Mouse (Mus musculus) C2C12 (cell line): ENCODE measurements at regions not wholly inside any gene's neighbourhood (a gene's known extent, or its start where the extent isn't known, plus 50 kb on each side); places are given as distances from the start of the nearest gene placed in this dataset.

Source experiments
- CEBPB ChIP-seq: IDR thresholded peaks from one replicate; pipeline ENCODE4 v1.6.1; 2011; ENCODE audit warnings: low read depth, mild to moderate bottlenecking, control low read depth, moderate library complexity
- CTCF ChIP-seq: IDR thresholded peaks from one replicate; pipeline ENCODE4 v1.5.1; 2011; ENCODE audit not compliant: control insufficient read depth, insufficient read depth, insufficient read length
- FOSL1 ChIP-seq: IDR thresholded peaks from one replicate; pipeline ENCODE4 v1.8.0; 2011; ENCODE audit warnings: mild to moderate bottlenecking, low read length; ENCODE audit not compliant: poor library complexity, insufficient read depth, severe bottlenecking
- MAX ChIP-seq: IDR thresholded peaks from one replicate; pipeline ENCODE4 v1.6.1; 2011; ENCODE audit warnings: mild to moderate bottlenecking, control low read depth
- MYOD1 ChIP-seq: IDR thresholded peaks from one replicate; pipeline ENCODE4 v1.6.1; 2011; ENCODE audit warnings: low read depth; ENCODE audit not compliant: control insufficient read depth, insufficient read length
- MYOG ChIP-seq: IDR thresholded peaks from one replicate; pipeline ENCODE4 v1.6.1; 2011; ENCODE audit not compliant: control insufficient read depth, insufficient read length; ENCODE audit errors: extremely low read depth
- USF1 ChIP-seq: IDR thresholded peaks from one replicate; pipeline ENCODE4 v1.6.1; 2011; ENCODE audit warnings: low read depth, mild to moderate bottlenecking, control low read depth, moderate library complexity

GRCm38 (mm10) chr11:112592411-112593020, 189.5 kb upstream of the Sox9 start:
- TF ChIP-seq USF1 (no peak), MYOG (no peak), CTCF (no peak), MYOD1 (no peak), CEBPB (no peak), FOSL1 (no peak), MAX (no peak)
